Mouse (Mus musculus): ENCODE results near the gene Ucp2.
A peak's percentile ranks its signal among the peaks of the same experiment; 100 is the strongest.
"Not testable (repeated sequence)": the region's sequence is repeated elsewhere in the genome, so short reads cannot be mapped to it uniquely, and the experiment has no call there.

The Ucp2 gene

GRCm38 (mm10) chr7:100479823-100480164 lies 13.3 kb upstream of the Ucp2 start:
- DNase-seq (ENCODE audit: low read depth, low spot score), result no peak

GRCm38 (mm10) chr7:100480175-100480574 lies 13.0 kb upstream of the Ucp2 start:
- DNase-seq (ENCODE audit: low read depth, low spot score), result no peak

GRCm38 (mm10) chr7:100482046-100482445 lies 11.1 kb upstream of the Ucp2 start:
- DNase-seq (ENCODE audit: low read depth, low spot score), result not testable (repeated sequence)

- DNase-seq (ENCODE audit: low read depth, low spot score), result peak; percentile 39
Measured at GRCm38 (mm10) chr7:100484493-100484892, 8.6 kb upstream of the Ucp2 start.

GRCm38 (mm10) chr7:100487301-100487700 lies 5.8 kb upstream of the Ucp2 start:
- DNase-seq (ENCODE audit: low read depth, low spot score), result no peak

GRCm38 (mm10) chr7:100488474-100489048 lies 4.6 kb upstream of the Ucp2 start:
- no peak for DNase-seq (ENCODE audit: low read depth, low spot score)

- DNase-seq (ENCODE audit: low read depth, low spot score), result no peak
Measured at GRCm38 (mm10) chr7:100492391-100493116, 583 bp upstream of the Ucp2 start.

- peak; percentile 52 for DNase-seq (ENCODE audit: low read depth, low spot score)
Measured at GRCm38 (mm10) chr7:100493484-100494414, 612 bp downstream of the Ucp2 start.

GRCm38 (mm10) chr7:100494415-100494831 lies 1.3 kb downstream of the Ucp2 start:
- DNase-seq (ENCODE audit: low read depth, low spot score), result no peak

- no peak for DNase-seq (ENCODE audit: low read depth, low spot score)
Measured at GRCm38 (mm10) chr7:100495042-100495441, 1.9 kb downstream of the Ucp2 start.

- DNase-seq (ENCODE audit: low read depth, low spot score), result peak; percentile 88
Measured at GRCm38 (mm10) chr7:100495581-100496251, 2.6 kb downstream of the Ucp2 start.

- no peak for DNase-seq (ENCODE audit: low read depth, low spot score)
Measured at GRCm38 (mm10) chr7:100496371-100496770, 3.2 kb downstream of the Ucp2 start.

- DNase-seq (ENCODE audit: low read depth, low spot score), result no peak
Measured at GRCm38 (mm10) chr7:100496791-100497190, 3.7 kb downstream of the Ucp2 start.

GRCm38 (mm10) chr7:100497402-100497801 lies 4.3 kb downstream of the Ucp2 start:
- no peak for DNase-seq (ENCODE audit: low read depth, low spot score)

GRCm38 (mm10) chr7:100497982-100498381 lies 4.8 kb downstream of the Ucp2 start:
- no peak for DNase-seq (ENCODE audit: low read depth, low spot score)

- DNase-seq (ENCODE audit: low read depth, low spot score), result no peak
Measured at GRCm38 (mm10) chr7:100499465-100499864, 6.3 kb downstream of the Ucp2 start.

GRCm38 (mm10) chr7:100500276-100500977 lies 7.3 kb downstream of the Ucp2 start:
- DNase-seq (ENCODE audit: low read depth, low spot score), result no peak

- DNase-seq (ENCODE audit: low read depth, low spot score), result no peak
Measured at GRCm38 (mm10) chr7:100501027-100501843, 8.1 kb downstream of the Ucp2 start.

GRCm38 (mm10) chr7:100501844-100502373 lies 8.8 kb downstream of the Ucp2 start:
- no peak for DNase-seq (ENCODE audit: low read depth, low spot score)

- no peak for DNase-seq (ENCODE audit: low read depth, low spot score)
Measured at GRCm38 (mm10) chr7:100502374-100502922, 9.3 kb downstream of the Ucp2 start.

All from brain, adult 2 months (tissue).